In genomic region chr12:72407721-72408110, GRCm38 (mm10) we compare ENCODE assay signal across 9 mouse cellular contexts. TPM values are rescaled to one million over a fixed set of nuclear protein-coding genes. Genes with fewer than 3 reads are reported as not detected.
DNase-seq lines count a peak whose midpoint lies in the region; ATAC-seq and TF ChIP-seq lines count a peak whose summit lies in the region.
"Had no signal": no experiment of that assay in that cellular context is flagged by ENCODE, and none has a peak within 500 bp of the region (broad histone marks: within the 10 kb centered on the region; RNA-seq: fewer than 3 reads in every experiment).

No protein-coding gene starts in this region.

- no peaks in the 10 kb centered on the region for H3K9me3 ChIP-seq in heart, embryonic 13.5 days
- H3K9me3 ChIP-seq in ES-Bruce4 (replicated peaks; ENCODE audit: control insufficient read depth, insufficient read depth, low read length, poor library complexity, severe bottlenecking) = no peaks in the 10 kb centered on the region
- no peaks in the 10 kb centered on the region for H3K9me3 ChIP-seq in limb, embryonic 14.5 days (ENCODE audit: control insufficient read depth, low read length)
- H3K9me3 ChIP-seq in stomach, embryonic 14.5 days (ENCODE audit: control insufficient read depth, low read depth, low read length) = no peaks in the 10 kb centered on the region

- peaks cover 43% of the 10 kb centered on the region for H3K27me3 ChIP-seq in heart, embryonic 13.5 days (replicated peaks)
- H3K27me3 ChIP-seq in ES-Bruce4 (ENCODE audit: control insufficient read depth, insufficient read depth, low read length, poor library complexity, severe bottlenecking) = peaks cover 2% of the 10 kb centered on the region; the same call in 1 of the 2 replicates
- peaks cover 28% of the 10 kb centered on the region for H3K27me3 ChIP-seq in limb, embryonic 14.5 days (ENCODE audit: control insufficient read depth, insufficient read depth, low read length)
- H3K27me3 ChIP-seq in stomach, embryonic 14.5 days (ENCODE audit: control insufficient read depth, insufficient read depth, low read length) = peaks cover 19% of the 10 kb centered on the region

- under 1% methylated on average over 17 of the region's 17 CpGs for WGBS in heart, embryonic 13.5 days
- WGBS in limb, embryonic 14.5 days = 0% methylated on average over 17 of the region's 17 CpGs
- 0% methylated on average over 17 of the region's 17 CpGs for WGBS in stomach, embryonic 14.5 days

- TF ChIP-seq CTCF in ES-Bruce4 (IDR thresholded peaks at IDR 0.05; ENCODE audit: low read depth, low read length) = no peak
- no peak for TF ChIP-seq CTCF in embryonic fibroblast, embryonic 13.5 days (IDR thresholded peaks at IDR 0.05; ENCODE audit: borderline replicate concordance, insufficient read depth, low read length)

- peaks cover 14% of the 10 kb centered on the region for H3K4me1 ChIP-seq in heart, embryonic 13.5 days
- no peaks in the 10 kb centered on the region for H3K4me1 ChIP-seq in ES-Bruce4 (ENCODE audit: control insufficient read depth, insufficient read depth, low read length)
- H3K4me1 ChIP-seq in embryonic fibroblast, embryonic 13.5 days (ENCODE audit: control insufficient read depth, insufficient read depth, low read length) = no peaks in the 10 kb centered on the region
- peaks cover 5% of the 10 kb centered on the region; the same call in 1 of the 2 replicates for H3K4me1 ChIP-seq in limb, embryonic 14.5 days (ENCODE audit: control insufficient read depth, insufficient read depth, low read length)
- H3K4me1 ChIP-seq in stomach, embryonic 14.5 days (ENCODE audit: control insufficient read depth, insufficient read depth, low read length) = no peaks in the 10 kb centered on the region

- TF ChIP-seq POLR2A in ES-Bruce4 (IDR thresholded peaks at IDR 0.05; ENCODE audit: insufficient read depth, low read length) = no peak
- TF ChIP-seq POLR2A in embryonic fibroblast, embryonic 13.5 days (IDR thresholded peaks at IDR 0.05; ENCODE audit: low read depth, low read length) = no peak
- no peak for TF ChIP-seq POLR2A in limb, embryonic 14.5 days (IDR thresholded peaks at IDR 0.05; ENCODE audit: borderline replicate concordance, extremely low read depth, insufficient read depth, insufficient read length)

- H3K36me3 ChIP-seq in heart, embryonic 13.5 days = no peaks in the 10 kb centered on the region
- no peaks in the 10 kb centered on the region for H3K36me3 ChIP-seq in ES-Bruce4 (ENCODE audit: control insufficient read depth, insufficient read depth, low read length, poor library complexity, severe bottlenecking)
- no peaks in the 10 kb centered on the region for H3K36me3 ChIP-seq in limb, embryonic 14.5 days (ENCODE audit: control insufficient read depth, insufficient read depth, low read length)
- H3K36me3 ChIP-seq in stomach, embryonic 14.5 days (ENCODE audit: control insufficient read depth, insufficient read depth, low read length) = no peaks in the 10 kb centered on the region
- H3K36me3 ChIP-seq: G1E had no signal

- no peak overlapping the region for H3K27ac ChIP-seq in heart, embryonic 13.5 days (replicated peaks)
- peak overlapping the region; percentile 46; the same call in 1 of the 2 replicates for H3K27ac ChIP-seq in ES-Bruce4 (ENCODE audit: insufficient read depth, low read length)
- H3K27ac ChIP-seq in embryonic fibroblast, embryonic 13.5 days (ENCODE audit: insufficient read depth, low read length) = no peak overlapping the region
- H3K27ac ChIP-seq in limb, embryonic 14.5 days (replicated peaks; ENCODE audit: low read depth, low read length) = no peak overlapping the region
- no peak overlapping the region for H3K27ac ChIP-seq in stomach, embryonic 14.5 days (ENCODE audit: low read length)

- no peak for ATAC-seq in heart, embryonic 13.5 days (ENCODE audit: extremely low read depth, insufficient number of reproducible peaks, low FRiP score, low TSS enrichment)
- ATAC-seq in limb, embryonic 14.5 days (ENCODE audit: low FRiP score, low read depth) = no peak
- no peak for ATAC-seq in stomach, embryonic 14.5 days (ENCODE audit: insufficient number of reproducible peaks, insufficient read depth, low FRiP score, low read depth)

- peak overlapping the region; percentile 78 for H3K9ac ChIP-seq in heart, embryonic 13.5 days
- H3K9ac ChIP-seq in ES-Bruce4 (ENCODE audit: low read depth, poor library complexity, severe bottlenecking) = no peak overlapping the region
- 0 out of 2 replicates have a peak overlapping the region, but pooled peaks have one; percentile 50 for H3K9ac ChIP-seq in limb, embryonic 14.5 days (ENCODE audit: low read depth, low read length, severe bottlenecking)
- H3K9ac ChIP-seq in stomach, embryonic 14.5 days (replicated peaks; ENCODE audit: low read depth, low read length) = no peak overlapping the region

- DNase-seq in heart, postnatal 10 days = no peak
- DNase-seq in limb, embryonic 14.5 days (ENCODE audit: low spot score) = no peak
- DNase-seq in urinary bladder, postnatal 4 days (ENCODE audit: low spot score in 2 of 2) = no peak
- no peak for DNase-seq in cerebellum, adult 9-10 months

- H3K4me3 ChIP-seq in heart, embryonic 13.5 days = peak overlapping the region; percentile 78
- H3K4me3 ChIP-seq in ES-Bruce4 (ENCODE audit: low read depth, low read length) = peak overlapping the region; percentile 71
- peak overlapping the region; percentile 48 for H3K4me3 ChIP-seq in embryonic fibroblast, embryonic 13.5 days (ENCODE audit: insufficient read depth, low read length)
- peak overlapping the region; percentile 66 for H3K4me3 ChIP-seq in limb, embryonic 14.5 days (replicated peaks; ENCODE audit: low read length)
- peak overlapping the region; percentile 62 for H3K4me3 ChIP-seq in stomach, embryonic 14.5 days (ENCODE audit: low read depth, low read length)

- intact Hi-C loops in heart, postnatal 10 days (cut with DNase I) = no loop called here

- H3K4me2 ChIP-seq in heart, embryonic 13.5 days = peak overlapping the region; percentile 99
- H3K4me2 ChIP-seq in limb, embryonic 14.5 days (replicated peaks; ENCODE audit: low read depth, low read length, severe bottlenecking) = peak overlapping the region; percentile 99
- peak overlapping the region; percentile 95 for H3K4me2 ChIP-seq in stomach, embryonic 14.5 days (replicated peaks; ENCODE audit: low read depth, low read length)

- TF ChIP-seq EP300 in ES-Bruce4 (IDR thresholded peaks at IDR 0.05; ENCODE audit: insufficient read depth, low read depth, low read length) = no peak

RNA-seq across cellular contexts. Expression of gene Rtn1, which starts 1.1 kb away (rescaled TPM):
- 15.8 and 16.0 TPM in 2 replicates for polyA plus RNA-seq in heart, embryonic 13.5 days (2015; fragmentation: Nextera tagmentation; extraction: Ambion mirVana)
- total RNA-seq in heart, postnatal 10 days (2021) = 10 to 100 TPM; 12.4 TPM
- 6.3 and 6.6 TPM in 2 replicates for polyA plus RNA-seq in ES-Bruce4 (2011; ENCODE audit: insufficient read depth, insufficient read length, low read depth, missing spikeins)
- polyA plus RNA-seq in embryonic fibroblast, embryonic 13.5 days (2011; ENCODE audit: insufficient read length, low read depth, missing spikeins) = 0.90 TPM in 1 of 2 replicates, not detected in the other
- 4.7 and 5.9 TPM in 2 replicates for polyA plus RNA-seq in limb, embryonic 14.5 days (2012; rRNA removed)
- 2.4 and 4.3 TPM in 2 replicates for polyA plus RNA-seq in limb, embryonic 14.5 days (2014; fragmentation: Nextera tagmentation; extraction: Ambion mirVana)
- 78.8 and 84.3 TPM in 2 replicates for polyA plus RNA-seq in stomach, embryonic 14.5 days (2014; fragmentation: Nextera tagmentation; extraction: Ambion mirVana)
- polyA plus RNA-seq: G1E had no signal

RNA-seq across cellular contexts. Expression of gene Lrrc9, which starts 34.0 kb away (rescaled TPM):
- 0.79 and 1.0 TPM in 2 replicates for polyA plus RNA-seq in heart, embryonic 13.5 days (2015; fragmentation: Nextera tagmentation; extraction: Ambion mirVana)
- under 1 TPM; 0.41 to 0.47 TPM for total RNA-seq in heart, postnatal 10 days (2021)
- polyA plus RNA-seq in ES-Bruce4 (2011; ENCODE audit: insufficient read depth, insufficient read length, low read depth, missing spikeins) = 3.6 and 4.6 TPM in 2 replicates
- 0.67 TPM in 1 of 2 replicates, not detected in the other for polyA plus RNA-seq in embryonic fibroblast, embryonic 13.5 days (2011; ENCODE audit: insufficient read length, low read depth, missing spikeins)
- polyA plus RNA-seq in limb, embryonic 14.5 days (2012; rRNA removed) = 0.17 and 0.30 TPM in 2 replicates
- 0.10 and 0.40 TPM in 2 replicates for polyA plus RNA-seq in limb, embryonic 14.5 days (2014; fragmentation: Nextera tagmentation; extraction: Ambion mirVana)
- 0.34 and 0.42 TPM in 2 replicates for polyA plus RNA-seq in stomach, embryonic 14.5 days (2014; fragmentation: Nextera tagmentation; extraction: Ambion mirVana)
- polyA plus RNA-seq: G1E had no signal

Comparison
In these comparisons a context has a peak if more than half of its experiments do, and no peak if none do; other contexts are left out.
1. H3K9ac ChIP-seq: peak in heart, embryonic 13.5 days (single experiment) and limb, embryonic 14.5 days (single experiment); none in ES-Bruce4 (single experiment) and stomach, embryonic 14.5 days (single experiment).
2. Peak in every context shown above with its lines, with median percentiles within 50 percentile points of each other: H3K4me2 ChIP-seq and H3K4me3 ChIP-seq.